Mouse (Mus musculus) CD4-positive helper T cell, adult 2 months (primary cell): Measurements from ENCODE around the gene Wnt9a.

Experiments used
- DNase-seq: peaks from one replicate; pipeline ENCODE4 v3.0.0-alpha.2; 2012; ENCODE audit warnings: low read depth, missing footprints, low spot score

The Wnt9a gene

GRCm38 (mm10) chr11:59302700-59303569 lies 3.8 kb upstream of the Wnt9a start:
- DNase-seq, result peak; percentile 65

- DNase-seq, result no peak
Observed at GRCm38 (mm10) chr11:59305008-59305820, 1.5 kb upstream of the Wnt9a start.

GRCm38 (mm10) chr11:59305821-59306215 lies 910 bp upstream of the Wnt9a start:
- no peak for DNase-seq

GRCm38 (mm10) chr11:59307422-59308163 lies 865 bp downstream of the Wnt9a start:
- DNase-seq, result no peak

GRCm38 (mm10) chr11:59308164-59308542 lies 1.4 kb downstream of the Wnt9a start:
- DNase-seq, result no peak

- DNase-seq, result no peak
Observed at GRCm38 (mm10) chr11:59308625-59309024, 1.9 kb downstream of the Wnt9a start.

GRCm38 (mm10) chr11:59309106-59309805 lies 2.5 kb downstream of the Wnt9a start:
- DNase-seq, result no peak

- DNase-seq, result no peak
Observed at GRCm38 (mm10) chr11:59309976-59310375, 3.2 kb downstream of the Wnt9a start.

- DNase-seq, result no peak
Observed at GRCm38 (mm10) chr11:59312060-59312459, 5.3 kb downstream of the Wnt9a start.

- no peak for DNase-seq
Observed at GRCm38 (mm10) chr11:59312501-59312900, 5.8 kb downstream of the Wnt9a start.

GRCm38 (mm10) chr11:59313029-59313811 lies 6.5 kb downstream of the Wnt9a start:
- no peak for DNase-seq

- no peak for DNase-seq
Observed at GRCm38 (mm10) chr11:59313944-59314343, 7.2 kb downstream of the Wnt9a start.

- DNase-seq, result no peak
Observed at GRCm38 (mm10) chr11:59316517-59316916, 9.8 kb downstream of the Wnt9a start.

GRCm38 (mm10) chr11:59322988-59323387 lies 16.3 kb downstream of the Wnt9a start:
- no peak for DNase-seq

GRCm38 (mm10) chr11:59324777-59325176 lies 18.0 kb downstream of the Wnt9a start:
- DNase-seq, result no peak

- DNase-seq, result no peak
Observed at GRCm38 (mm10) chr11:59327625-59328024, 20.9 kb downstream of the Wnt9a start.

- no peak for DNase-seq
Observed at GRCm38 (mm10) chr11:59329616-59330015, 22.9 kb downstream of the Wnt9a start.

GRCm38 (mm10) chr11:59330560-59330959 lies 23.8 kb downstream of the Wnt9a start:
- DNase-seq, result peak; percentile 33

GRCm38 (mm10) chr11:59331167-59331869 lies 24.6 kb downstream of the Wnt9a start:
- no peak for DNase-seq

GRCm38 (mm10) chr11:59332938-59333337 lies 26.2 kb downstream of the Wnt9a start:
- no peak for DNase-seq
